Mouse (Mus musculus) heart, postnatal 0 days (tissue): ENCODE results near the gene Abhd8.

Experiments used
- CTCF ChIP-seq: IDR thresholded peaks from 2 replicates; pipeline ENCODE4 v1.5.1; 2016; ENCODE audit warnings: antibody characterized with exemption, control low read depth, low read depth
- EP300 ChIP-seq: IDR thresholded peaks from 2 replicates; pipeline ENCODE4 v1.6.1; 2016; ENCODE audit warnings: antibody characterized with exemption, low read depth

- TF ChIP-seq CTCF: no peak
- TF ChIP-seq EP300: no peak
Measured at GRCm38 (mm10) chr8:71486136-71486529, 22.7 kb upstream of the Abhd8 start.
